Mouse (Mus musculus) layer of hippocampus, adult 8-10 months (tissue): ENCODE results near the gene Gm44790. TPM values are rescaled to one million over a fixed set of nuclear protein-coding genes. Genes with fewer than 3 reads are reported as not detected.

Experiments
- DNase-seq, 2 experiments: peaks; one replicate each; pipeline ENCODE4 v3.0.0; 2022; ENCODE audit warnings: low spot score in 2 of 2
- total RNA-seq, 4 experiments: library from RNA; stranded (reverse); gene quantifications; 2 replicates each; pipeline ENCODE4 v1.2.4; 2022

Gene Gm44790
- total RNA-seq, 4 experiments from 2014 or later, result 1.1 to 1.9 TPM; not detected in 2

DNA sequence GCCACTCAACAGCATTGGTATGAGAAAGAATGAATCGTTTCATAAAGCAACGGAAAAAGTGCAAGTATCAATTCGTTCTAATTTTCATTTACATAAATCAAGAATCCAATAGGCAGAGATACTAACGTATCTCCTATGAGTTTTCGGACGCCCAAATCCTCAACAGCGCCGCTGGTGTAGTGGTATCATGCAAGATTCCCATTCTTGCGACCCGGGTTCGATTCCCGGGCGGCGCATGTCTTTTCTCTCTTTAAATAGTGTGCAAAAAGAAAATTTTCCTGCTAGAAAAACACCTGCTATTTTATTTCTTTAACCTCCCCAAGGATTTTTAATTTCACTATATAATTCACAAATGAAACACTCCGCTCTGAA, 22.7 kb upstream of the Gm44790 start:
- peak; percentile 89 to 97 for DNase-seq

DNA sequence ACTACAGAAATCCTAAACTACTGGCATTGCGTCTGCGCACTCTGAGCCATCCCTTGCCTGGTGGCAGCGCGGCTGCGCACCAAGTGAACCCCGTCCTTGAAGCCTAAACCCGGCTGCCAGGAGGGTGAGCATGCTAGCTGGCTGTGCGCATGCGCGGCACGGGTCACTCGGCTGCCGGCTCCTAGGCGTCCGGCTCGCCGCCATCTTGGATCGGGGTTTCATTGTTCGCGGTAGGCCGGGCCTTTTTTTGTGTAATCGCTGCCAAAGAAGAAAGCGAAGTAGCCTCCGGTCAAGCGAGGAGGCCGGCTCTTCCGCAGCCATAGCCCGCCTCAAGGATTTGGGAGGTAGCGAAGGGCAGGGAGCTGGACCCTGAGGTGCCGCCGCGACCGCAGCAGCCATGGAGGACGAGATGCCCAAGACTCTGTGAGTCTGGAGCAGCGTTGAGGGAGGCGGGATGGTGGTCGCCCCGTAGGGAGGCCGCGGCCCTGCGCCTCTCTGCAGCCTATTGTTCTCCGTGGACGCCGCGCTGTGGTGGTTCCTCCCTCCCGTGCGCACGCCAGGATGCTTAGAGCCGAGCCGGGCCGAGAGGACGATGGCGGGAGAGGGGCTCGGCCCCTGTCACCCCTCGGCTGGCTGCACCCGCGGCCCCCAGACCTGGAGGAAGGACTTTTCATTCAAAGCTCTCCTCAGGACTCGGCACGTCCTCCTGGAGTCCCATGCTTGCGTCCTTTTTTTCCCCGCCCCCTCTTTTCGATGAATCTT, 22.2 kb upstream of the Gm44790 start, which contains the start of gene Tia1:
Gene Tia1, plus strand, starts transcription at position 120 of the 762 bp plus-strand sequence.
- DNase-seq, result peak; percentile 96 to 97

DNA sequence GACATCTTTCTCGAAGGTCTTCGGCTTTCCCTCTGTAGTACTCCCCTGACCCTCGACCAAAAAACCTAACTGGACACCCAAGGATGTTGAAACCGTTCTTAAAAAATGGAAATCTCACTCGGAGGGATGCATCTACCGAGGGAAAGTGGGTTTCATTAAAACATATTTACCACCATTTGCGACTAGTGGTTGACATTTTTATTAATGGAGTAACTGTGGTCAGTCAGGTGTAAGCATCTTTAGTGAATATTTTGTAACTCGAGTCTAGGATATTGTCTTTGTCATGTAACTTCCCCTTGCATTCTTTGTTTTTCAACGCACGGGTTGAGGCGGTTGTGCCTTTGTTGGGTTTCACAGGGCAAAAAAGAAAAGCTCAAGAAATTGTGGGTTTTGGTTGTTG, 21.5 kb upstream of the Gm44790 start:
- no peak for DNase-seq

DNA sequence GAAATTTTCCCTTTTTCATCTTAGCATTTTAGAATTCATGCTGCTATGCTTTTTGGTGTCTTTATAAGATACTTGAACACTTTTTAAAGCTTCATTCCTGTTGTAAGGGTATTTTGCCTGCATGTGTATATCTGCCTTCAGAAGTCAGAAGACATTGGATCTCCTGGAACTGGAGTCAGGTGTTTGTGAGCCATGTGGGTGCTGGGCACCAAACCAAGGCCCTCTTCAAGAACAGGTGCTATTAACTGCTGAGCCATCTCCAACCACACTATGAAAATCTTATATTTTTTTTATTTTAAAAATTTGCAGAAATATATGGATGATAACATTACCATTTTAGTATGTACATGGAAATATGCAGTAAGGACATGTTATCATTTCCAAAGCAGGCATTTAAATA, 20.2 kb upstream of the Gm44790 start:
- no peak for DNase-seq

GRCm38 (mm10) chr6:86418711-86419110, 7.7 kb upstream of the Gm44790 start:
- no peak for DNase-seq

- no peak for DNase-seq
Measured at GRCm38 (mm10) chr6:86419239-86419638, 7.2 kb upstream of the Gm44790 start.

- no peak for DNase-seq
Measured at GRCm38 (mm10) chr6:86420491-86420890, 6.0 kb upstream of the Gm44790 start.

DNA sequence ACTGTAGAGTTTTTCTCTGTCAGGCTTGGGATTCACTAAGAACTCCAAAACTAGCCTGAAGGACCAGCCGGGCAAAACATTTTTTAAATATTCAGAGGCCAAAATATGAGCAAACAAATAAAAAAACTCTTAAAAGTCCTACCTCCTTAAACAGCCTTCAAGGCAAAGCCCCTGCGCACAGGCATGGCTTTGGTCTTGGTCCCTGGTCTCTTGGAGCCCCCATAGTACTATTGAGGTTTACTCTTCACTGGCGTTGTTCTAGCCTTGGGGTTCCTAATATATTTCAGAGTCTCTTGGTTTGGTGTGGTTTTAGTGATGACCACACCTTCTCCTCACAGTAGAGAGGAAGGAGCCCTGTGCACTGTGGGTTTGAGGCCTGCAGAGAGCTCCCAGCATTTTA, 5.1 kb downstream of the Gm44790 start:
- DNase-seq, result no peak

DNA sequence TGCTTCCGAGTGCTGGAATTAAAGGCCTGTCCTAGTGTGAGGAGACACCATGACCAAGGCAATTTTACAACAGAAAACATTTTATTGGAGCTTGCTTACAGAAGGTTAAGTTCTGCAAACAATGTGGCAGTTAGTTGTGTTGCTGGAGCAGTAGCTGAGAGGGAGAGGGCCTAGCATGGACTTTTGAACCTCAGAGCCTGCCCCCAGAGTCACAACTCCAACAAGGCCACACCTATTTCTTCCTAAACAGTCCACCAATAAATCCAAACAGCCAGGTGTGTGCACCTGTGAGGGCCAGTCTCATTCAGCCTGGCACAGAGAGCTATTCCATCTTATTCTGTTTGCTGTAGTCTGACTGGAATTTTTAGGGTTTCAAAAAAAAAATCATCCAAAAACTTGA, 7.2 kb downstream of the Gm44790 start:
- no peak for DNase-seq

- peak; percentile 39 to 42 for DNase-seq
Measured at GRCm38 (mm10) chr6:86437711-86438110, 11.3 kb downstream of the Gm44790 start.

- peak; percentile 95 to 97 for DNase-seq
Measured at GRCm38 (mm10) chr6:86438272-86439118, 12.0 kb downstream of the Gm44790 start, which contains the start of gene C87436. TSS of gene C87436 (plus strand) at chr6:86438374.

DNA sequence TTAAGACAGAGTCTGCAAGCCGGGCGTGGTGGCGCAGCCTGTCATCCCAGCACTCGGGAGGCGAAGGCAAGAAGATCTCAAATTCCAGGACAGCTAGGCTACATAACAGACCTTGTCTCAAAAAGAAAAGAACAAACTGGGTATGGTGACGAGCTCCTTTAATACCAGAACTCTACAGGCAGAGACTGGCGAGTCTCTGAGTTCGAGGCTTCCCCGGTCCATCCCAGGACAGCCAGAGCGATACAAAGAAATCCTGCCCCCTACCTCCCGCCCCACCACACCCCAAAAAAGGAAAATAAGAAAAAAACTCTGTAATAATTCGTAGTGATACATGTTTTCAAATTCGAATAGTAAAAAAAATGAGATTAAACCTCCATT, 12.7 kb downstream of the Gm44790 start:
- DNase-seq, result no peak

GRCm38 (mm10) chr6:86439531-86439930, 13.1 kb downstream of the Gm44790 start:
- DNase-seq, result no peak

DNA sequence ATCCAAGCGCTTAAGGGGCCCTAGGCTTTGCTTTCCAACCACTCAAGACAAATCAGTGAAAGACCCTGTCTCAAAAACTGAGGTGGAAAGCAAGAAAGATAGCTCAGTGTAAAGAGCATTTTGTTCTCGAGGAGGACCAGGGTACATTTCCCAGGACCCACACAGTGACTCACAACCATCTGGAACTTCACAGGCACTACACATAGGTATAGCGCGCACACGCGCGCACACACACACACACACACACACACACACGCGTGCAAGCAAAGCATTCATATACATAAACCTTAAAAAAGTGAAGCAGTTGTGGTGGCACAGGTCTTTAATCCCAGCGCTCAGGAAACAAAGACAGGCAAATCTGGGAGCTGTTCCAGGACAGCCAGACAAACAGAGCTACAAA, 15.1 kb downstream of the Gm44790 start:
- DNase-seq, result no peak

DNA sequence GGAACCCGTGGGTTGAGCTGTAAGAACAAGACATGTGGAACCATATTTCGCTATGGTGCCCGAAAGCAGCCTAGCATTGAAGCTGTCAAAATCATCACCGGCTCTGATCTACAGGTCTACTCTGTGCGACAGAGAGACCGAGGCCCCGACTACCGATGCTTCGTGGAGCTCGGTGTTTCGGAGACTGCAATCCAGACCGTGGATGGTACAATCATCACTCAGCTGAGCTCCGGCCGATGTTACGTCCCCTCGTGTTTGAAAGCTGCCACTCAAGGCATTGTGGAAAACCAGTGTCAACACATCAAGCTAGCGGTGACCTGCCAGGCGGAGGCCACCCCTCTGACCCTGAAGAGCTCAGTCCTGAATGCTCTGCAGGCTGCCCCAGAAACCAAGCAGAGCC, 19.1 kb downstream of the Gm44790 start:
- DNase-seq, result no peak

- DNase-seq, result no peak
Measured at GRCm38 (mm10) chr6:86446927-86447568, 20.6 kb downstream of the Gm44790 start.

GRCm38 (mm10) chr6:86456727-86457126, 30.3 kb downstream of the Gm44790 start:
- no peak for DNase-seq

DNA sequence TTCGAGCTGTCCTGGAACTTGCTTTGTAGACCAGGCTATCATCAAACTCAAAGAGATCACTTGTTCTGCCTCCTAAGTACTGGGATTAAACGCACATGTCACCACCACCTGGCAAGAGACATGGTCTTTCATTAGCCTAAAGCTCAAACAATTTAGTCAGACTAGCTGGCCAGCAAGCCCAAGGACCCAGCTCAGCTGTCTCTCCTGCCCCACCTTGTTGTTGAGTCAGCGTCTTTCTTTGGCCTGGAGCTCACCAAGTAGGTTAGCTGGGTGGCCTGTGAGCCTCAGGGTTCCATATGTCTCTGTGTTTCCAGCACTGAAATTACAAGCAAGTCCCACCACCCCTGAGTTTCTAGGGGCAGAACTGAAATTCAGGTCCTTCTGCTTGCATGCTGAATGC, 36.6 kb downstream of the Gm44790 start:
- no peak for DNase-seq

- peak in 1 of 2 experiments; percentile 37 for DNase-seq
Measured at GRCm38 (mm10) chr6:86471317-86471716, 44.9 kb downstream of the Gm44790 start.

GRCm38 (mm10) chr6:86471760-86472099, 45.3 kb downstream of the Gm44790 start:
- no peak for DNase-seq

- DNase-seq, result peak; percentile 99 to 100
Measured at GRCm38 (mm10) chr6:86472100-86472955, 45.9 kb downstream of the Gm44790 start.
